Mouse (Mus musculus) hindbrain, postnatal 0 days (tissue): ENCODE measurements at regions not wholly inside any gene's neighbourhood (a gene's known extent, or its start where the extent isn't known, plus 50 kb on each side); places are given as distances from the start of the nearest gene placed in this dataset.

ENCODE experiments used
- ATAC-seq: fragments of 200-750 bp; cut with Nextera tagmentation; 2 replicates; pipeline ENCODE4 v1.8.0; 2017; ENCODE audit warnings: mild to moderate bottlenecking, moderate TSS enrichment, moderate library complexity
- DNase-seq: peaks from one replicate; pipeline ENCODE4 v3.0.0-alpha.2; 2015; ENCODE audit warnings: low spot score
- H3K27ac ChIP-seq: fragments of 300-500 bp; sonication (generic); 2 replicates; pipeline ENCODE4 v1.5.1; 2014; ENCODE audit warnings: mild to moderate bottlenecking
- H3K27me3 ChIP-seq: fragments of 300-500 bp; sonication (generic); 2 replicates; pipeline ENCODE4 v1.6.1; 2014; ENCODE audit warnings: low read length, mixed read lengths; ENCODE audit not compliant: insufficient read depth
- H3K36me3 ChIP-seq: fragments of 300-500 bp; sonication (generic); 2 replicates; pipeline ENCODE4 v1.6.1; 2014; ENCODE audit warnings: low read length, mixed read lengths; ENCODE audit not compliant: insufficient read depth
- H3K4me1 ChIP-seq: fragments of 300-500 bp; sonication (generic); 2 replicates; pipeline ENCODE4 v1.6.1; 2014; ENCODE audit warnings: antibody characterized with exemption, low read length, mixed read lengths; ENCODE audit not compliant: insufficient read depth
- H3K4me2 ChIP-seq: fragments of 300-500 bp; sonication (generic); 2 replicates; pipeline ENCODE4 v1.6.1; 2014; ENCODE audit warnings: low read depth, mild to moderate bottlenecking, low read length, moderate library complexity, mixed read lengths
- H3K4me3 ChIP-seq: fragments of 300-500 bp; sonication (generic); 2 replicates; pipeline ENCODE4 v1.5.1; 2014; ENCODE audit warnings: low read length
- H3K9ac ChIP-seq: fragments of 300-500 bp; sonication (generic); replicated peaks from 2 replicates; pipeline ENCODE4 v1.6.1; 2014; ENCODE audit warnings: mild to moderate bottlenecking, low read length, moderate library complexity, mixed read lengths
- H3K9me3 ChIP-seq: fragments of 300-500 bp; sonication (generic); 2 replicates; pipeline ENCODE4 v1.6.1; 2016; ENCODE audit warnings: low read length, mixed read lengths
- CTCF ChIP-seq: IDR thresholded peaks from 2 replicates; pipeline ENCODE4 v1.5.1; 2016; ENCODE audit warnings: antibody characterized with exemption, control low read depth, low read depth
- WGBS: fragments of 180-500 bp; shearing (Covaris S2); extraction: QIAGEN DNeasy Blood & Tissue Kit; methylation state at CpG from one replicate; pipeline ENCODE4 v1.1.7; 2014; 5-methylcytosine and 5-hydroxymethylcytosine counted together

DNA sequence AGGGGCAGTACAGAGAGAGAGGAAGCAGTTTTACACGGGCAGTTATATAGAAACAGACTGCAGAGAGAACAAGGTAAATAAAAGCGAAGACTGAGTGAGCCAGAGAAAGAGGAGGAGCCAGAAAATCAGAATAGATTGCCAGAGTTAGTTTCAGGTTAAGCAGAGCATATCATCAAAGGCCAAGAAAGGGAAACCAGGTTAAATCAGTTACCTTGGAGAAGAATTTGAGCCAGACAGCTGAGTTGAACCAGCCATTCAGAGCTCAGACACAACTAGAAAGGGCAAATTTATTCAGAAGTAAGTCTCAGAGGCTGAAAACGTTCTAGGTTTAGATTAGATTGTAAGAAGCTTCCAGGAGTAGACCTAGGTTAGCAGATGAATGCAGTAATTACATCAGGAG lies 858.6 kb downstream of the Adgrl3 start:
- H3K27ac ChIP-seq, result no peak overlapping the region
- TF ChIP-seq CTCF, result no peak
- no peak overlapping the region for H3K9ac ChIP-seq
- DNase-seq, result no peak
- ATAC-seq, result no peak
- no peaks in the 10 kb centered on the region for H3K27me3 ChIP-seq
- no peaks in the 10 kb centered on the region for H3K36me3 ChIP-seq
- H3K4me3 ChIP-seq, result no peak overlapping the region
- 70% methylated on average over 3 of the region's 3 CpGs for WGBS
- H3K4me1 ChIP-seq, result no peaks in the 10 kb centered on the region
- no peak overlapping the region for H3K4me2 ChIP-seq
- no peaks in the 10 kb centered on the region for H3K9me3 ChIP-seq

GRCm38 (mm10) chr5:81893358-81893757 lies 873.4 kb downstream of the Adgrl3 start:
- Histone ChIP-seq H3K4me3 (no peak overlapping the region), H3K9me3 (no peaks in the 10 kb centered on the region), H3K9ac (no peak overlapping the region), H3K36me3 (no peaks in the 10 kb centered on the region), H3K27me3 (no peaks in the 10 kb centered on the region), H3K27ac (no peak overlapping the region), H3K4me1 (no peaks in the 10 kb centered on the region), H3K4me2 (no peak overlapping the region)
- no peak for TF ChIP-seq CTCF
- DNase-seq, result peak; percentile 9
- 71% methylated on average over 6 of the region's 6 CpGs for WGBS
- no peak for ATAC-seq

DNA sequence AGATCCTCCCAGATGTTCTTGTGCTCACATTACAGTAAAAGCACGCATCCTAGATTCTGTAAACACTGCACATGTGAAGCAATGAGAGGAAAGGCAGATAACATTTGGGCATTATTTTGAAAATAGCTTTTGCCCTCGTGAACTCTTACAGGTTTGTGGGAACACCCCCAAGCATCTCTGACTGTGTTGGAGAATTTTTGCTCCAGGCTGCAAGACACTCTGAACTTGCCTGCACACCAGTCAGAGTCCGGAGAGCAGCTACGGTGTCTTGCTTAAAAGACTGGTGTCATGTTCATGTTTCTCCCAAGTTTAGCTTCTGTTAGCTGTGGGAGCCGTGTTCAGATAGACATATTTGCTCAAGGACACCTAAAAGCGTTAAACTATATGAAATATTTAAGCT lies 889.4 kb downstream of the Adgrl3 start:
- H3K4me2 ChIP-seq, result no peak overlapping the region
- H3K36me3 ChIP-seq, result no peaks in the 10 kb centered on the region
- no peaks in the 10 kb centered on the region for H3K9me3 ChIP-seq
- WGBS, result 85% methylated on average over 6 of the region's 6 CpGs
- DNase-seq (no peak), ATAC-seq (no peak)
- no peaks in the 10 kb centered on the region for H3K27me3 ChIP-seq
- no peak for TF ChIP-seq CTCF
- H3K27ac ChIP-seq, result no peak overlapping the region
- no peak overlapping the region for H3K4me3 ChIP-seq
- no peaks in the 10 kb centered on the region for H3K4me1 ChIP-seq
- no peak overlapping the region for H3K9ac ChIP-seq

DNA sequence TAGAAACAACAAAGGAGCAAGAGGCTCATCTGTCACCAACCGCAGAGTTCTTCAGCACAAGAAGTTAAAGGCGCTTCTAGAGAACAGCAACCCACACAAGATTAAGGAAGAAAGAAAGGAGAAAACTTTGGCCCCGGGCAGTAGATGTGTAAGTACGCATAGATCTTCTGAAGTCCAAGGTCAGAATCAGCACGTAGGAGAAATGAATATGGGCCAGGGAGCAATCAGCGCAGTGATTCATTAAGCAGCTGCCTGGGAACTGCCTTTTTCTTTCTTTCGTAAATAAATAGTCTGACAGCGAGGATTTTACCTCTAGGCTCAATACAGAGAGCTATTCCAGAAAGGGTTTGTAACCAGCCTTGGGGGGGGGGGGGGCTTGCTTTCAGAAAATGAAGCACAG lies 890.0 kb downstream of the Adgrl3 start:
- Histone ChIP-seq H3K4me2 (peak overlapping the region; percentile 3; the same call in 1 of the 2 replicates), H3K4me1 (no peaks in the 10 kb centered on the region), H3K27me3 (no peaks in the 10 kb centered on the region), H3K36me3 (no peaks in the 10 kb centered on the region), H3K9me3 (no peaks in the 10 kb centered on the region), H3K9ac (no peak overlapping the region), H3K27ac (no peak overlapping the region), H3K4me3 (no peak overlapping the region)
- DNase-seq (peak; percentile 6), ATAC-seq (no peak)
- TF ChIP-seq CTCF, result no peak
- WGBS, result 47% methylated on average over 8 of the region's 8 CpGs

DNA sequence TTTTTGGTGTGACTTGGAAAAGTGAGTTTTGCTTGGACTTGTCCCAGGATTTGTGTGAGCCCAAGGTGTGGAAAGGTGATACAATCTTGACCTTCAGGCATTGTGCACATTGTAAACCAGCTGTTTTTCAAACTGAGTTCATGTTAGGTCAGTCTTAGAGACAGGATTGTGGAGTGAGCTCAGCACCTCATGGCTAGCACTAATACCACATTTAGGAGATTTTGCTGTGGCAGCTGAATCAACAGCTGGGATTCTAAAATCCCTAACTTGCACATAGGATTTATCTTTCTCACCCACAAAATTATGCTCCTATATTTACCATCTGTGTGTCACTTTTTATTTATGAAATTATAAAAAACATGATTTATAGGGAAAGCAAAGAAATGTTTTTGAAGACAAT lies 896.7 kb downstream of the Adgrl3 start:
- no peak for ATAC-seq
- no peak for DNase-seq
- H3K4me1 ChIP-seq, result no peaks in the 10 kb centered on the region
- H3K9ac ChIP-seq, result no peak overlapping the region
- no peak overlapping the region for H3K4me2 ChIP-seq
- no peaks in the 10 kb centered on the region for H3K27me3 ChIP-seq
- H3K36me3 ChIP-seq, result no peaks in the 10 kb centered on the region
- H3K4me3 ChIP-seq, result no peak overlapping the region
- TF ChIP-seq CTCF, result no peak
- no peaks in the 10 kb centered on the region for H3K9me3 ChIP-seq
- H3K27ac ChIP-seq, result no peak overlapping the region

GRCm38 (mm10) chr5:81940798-81941197 lies 920.9 kb downstream of the Adgrl3 start:
- no peaks in the 10 kb centered on the region for H3K36me3 ChIP-seq
- TF ChIP-seq CTCF, result no peak
- H3K9ac ChIP-seq, result no peak overlapping the region
- H3K27me3 ChIP-seq, result no peaks in the 10 kb centered on the region
- H3K4me1 ChIP-seq, result no peaks in the 10 kb centered on the region
- H3K9me3 ChIP-seq, result no peaks in the 10 kb centered on the region
- no peak overlapping the region for H3K4me3 ChIP-seq
- no peak overlapping the region for H3K4me2 ChIP-seq
- WGBS, result 88% methylated on average over 5 of the region's 5 CpGs
- no peak overlapping the region for H3K27ac ChIP-seq
- DNase-seq, result no peak
- ATAC-seq, result no peak

- no peaks in the 10 kb centered on the region for H3K36me3 ChIP-seq
- ATAC-seq (no peak), DNase-seq (peak; percentile 9)
- no peaks in the 10 kb centered on the region for H3K9me3 ChIP-seq
- 73% methylated on average over 24 of the region's 24 CpGs for WGBS
- no peaks in the 10 kb centered on the region for H3K27me3 ChIP-seq
- H3K9ac ChIP-seq, result no peak overlapping the region
- TF ChIP-seq CTCF, result no peak
- H3K4me2 ChIP-seq, result no peak overlapping the region
- H3K4me1 ChIP-seq, result no peaks in the 10 kb centered on the region
- no peak overlapping the region for H3K4me3 ChIP-seq
- H3K27ac ChIP-seq, result no peak overlapping the region
Observed at GRCm38 (mm10) chr5:81969685-81970524, 950.0 kb downstream of the Adgrl3 start.
